Mouse (Mus musculus): ENCODE data around the gene Zscan26.
"Not testable (repeated sequence)": the region's sequence is repeated elsewhere in the genome, so short reads cannot be mapped to it uniquely, and the experiment has no call there.

GRCm38 (mm10) chr13:21462516-21462915 lies 9.0 kb upstream of the Zscan26 start:
- TF ChIP-seq CTCF (IDR thresholded peaks at IDR 0.05; ENCODE audit: control insufficient read depth, insufficient read depth, insufficient read length); CEBPB (IDR thresholded peaks at IDR 0.05; ENCODE audit: low read depth); MAX (IDR thresholded peaks at IDR 0.05): not testable (repeated sequence)

Measured in C2C12 (cell line).